Mouse (Mus musculus): ENCODE measurements around the gene Vmn1r131.
"Not testable (repeated sequence)": the region's sequence is repeated elsewhere in the genome, so short reads cannot be mapped to it uniquely, and the experiment has no call there.

Vmn1r131 gene

DNA sequence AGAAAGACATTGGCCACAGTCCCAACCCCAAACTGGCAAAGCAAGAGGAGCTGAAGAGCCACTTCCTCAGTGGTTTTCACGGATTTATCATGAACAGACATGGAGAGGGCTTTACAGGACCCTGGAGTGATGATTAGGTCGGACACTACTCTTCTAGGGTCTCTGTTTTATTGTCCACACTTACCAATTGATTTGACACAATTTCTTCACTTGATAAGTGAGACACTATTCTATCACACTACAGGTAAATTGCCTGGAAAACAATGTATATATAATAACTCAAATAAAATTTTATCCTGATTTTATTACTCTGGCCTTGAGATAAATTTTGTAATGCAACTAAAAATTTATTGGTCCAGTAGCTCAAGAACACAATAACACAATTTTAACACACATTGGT lies at the start of gene Vmn1r131:
Gene Vmn1r131, minus strand, starts transcription at position 101 of the 400 bp plus-strand sequence.
- in situ Hi-C loops (cut with MboI, MseI): not testable (repeated sequence)

DNA sequence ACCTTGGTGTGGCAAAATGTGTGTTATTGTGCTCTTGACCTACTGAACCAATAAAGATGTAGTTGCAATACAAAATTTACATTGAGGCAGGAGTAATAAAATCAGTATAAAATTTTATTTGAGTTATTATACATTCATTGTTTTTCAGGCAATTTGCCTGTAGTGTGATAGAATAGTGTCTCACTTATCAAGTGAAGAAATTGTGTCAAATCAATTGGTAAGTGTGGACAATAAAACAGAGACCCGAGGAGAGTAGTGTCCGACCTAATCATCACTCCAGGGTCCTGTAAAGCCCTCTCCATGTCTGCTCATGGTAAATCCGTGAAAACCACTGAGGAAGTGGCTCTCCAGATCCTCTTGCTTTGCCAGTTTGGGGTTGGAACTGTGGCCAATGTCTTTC lies 34.4 kb downstream of the Vmn1r131 start, which contains the start of gene Vmn1r130:
Gene Vmn1r130, plus strand, starts transcription at position 301 of the 400 bp plus-strand sequence.
- in situ Hi-C loops (cut with MboI, MseI): not testable (repeated sequence)
